In genomic region chr1:72295746-72296145, GRCm38 (mm10) we compare ENCODE assay signal across 27 mouse cellular contexts. TPM values are rescaled to one million over a fixed set of nuclear protein-coding genes. Genes with fewer than 3 reads are reported as not detected.
A peak's percentile ranks its signal among the peaks of the same experiment; 100 is the strongest.
DNase-seq lines count a peak whose midpoint lies in the region; ATAC-seq and TF ChIP-seq lines count a peak whose summit lies in the region.
"Had no signal": no experiment of that assay in that cellular context is flagged by ENCODE, and none has a peak within 500 bp of the region (broad histone marks: within the 10 kb centered on the region; RNA-seq: fewer than 3 reads in every experiment).

No protein-coding gene starts in this region.

- no peak overlapping the region for H3K4me2 ChIP-seq in kidney, embryonic 16.5 days (replicated peaks; ENCODE audit: low read depth, low read length)
- H3K4me2 ChIP-seq: forebrain, embryonic 13.5 days; heart, embryonic 12.5 days; heart, embryonic 15.5 days; hindbrain, embryonic 13.5 days; intestine, embryonic 15.5 days had no signal

- peak; percentile 40 for DNase-seq in gastrocnemius, adult 18-20 months (ENCODE audit: low spot score)
- DNase-seq in gastrocnemius, postnatal 10 days: no peak
- no peak for DNase-seq in kidney, adult 2 months
- DNase-seq in NIH3T3 (ENCODE audit: low read depth): peak; percentile 46
- peak; percentile 66 for DNase-seq in skeletal muscle tissue, adult 2 months (ENCODE audit: low read depth, low spot score)
- no peak for DNase-seq in urinary bladder, postnatal 14 days (ENCODE audit: low spot score)
- DNase-seq: adrenal gland, adult 2 months; adrenal gland, postnatal 14 days; B cell, adult 2 months; cerebellum, adult 11-12 months; cerebellum, adult 8-10 months; cerebellum, postnatal 10 days; heart, adult 18-20 months; heart, postnatal 10 days; heart, postnatal 36 days had no signal

- TF ChIP-seq POLR2A in kidney, adult 2 months (IDR thresholded peaks at IDR 0.05; ENCODE audit: low read depth, low read length): no peak

- H3K36me3 ChIP-seq in kidney, adult 2 months (ENCODE audit: control insufficient read depth, insufficient read depth, low read length): no peaks in the 10 kb centered on the region
- no peaks in the 10 kb centered on the region for H3K36me3 ChIP-seq in kidney, embryonic 16.5 days (ENCODE audit: insufficient read depth, low read length)
- H3K36me3 ChIP-seq: forebrain, embryonic 10.5 days; G1E; heart, embryonic 12.5 days; heart, embryonic 15.5 days; intestine, embryonic 15.5 days had no signal

- no peak overlapping the region for H3K4me3 ChIP-seq in kidney, adult 2 months (ENCODE audit: insufficient read depth, low read depth, low read length)
- H3K4me3 ChIP-seq in kidney, embryonic 16.5 days (ENCODE audit: low read length): no peak overlapping the region
- H3K4me3 ChIP-seq: forebrain, embryonic 10.5 days; forebrain, embryonic 13.5 days; heart, embryonic 12.5 days; heart, embryonic 15.5 days; hindbrain, embryonic 10.5 days; hindbrain, embryonic 13.5 days; intestine, embryonic 15.5 days had no signal

- H3K9me3 ChIP-seq in kidney, embryonic 16.5 days (ENCODE audit: low read length): no peaks in the 10 kb centered on the region
- H3K9me3 ChIP-seq: forebrain, embryonic 13.5 days; G1E; heart, embryonic 12.5 days; heart, embryonic 15.5 days; hindbrain, embryonic 10.5 days; hindbrain, embryonic 13.5 days; intestine, embryonic 15.5 days had no signal

- no peak for ATAC-seq in kidney, embryonic 16.5 days (ENCODE audit: low FRiP score, low TSS enrichment)
- ATAC-seq: forebrain, embryonic 13.5 days; forebrain, embryonic 16.5 days; hindbrain, embryonic 16.5 days; intestine, embryonic 15.5 days had no signal

- H3K9ac ChIP-seq in kidney, embryonic 16.5 days (replicated peaks; ENCODE audit: low read length): no peak overlapping the region
- H3K9ac ChIP-seq: forebrain, embryonic 13.5 days; heart, embryonic 12.5 days; heart, embryonic 15.5 days; hindbrain, embryonic 13.5 days; intestine, embryonic 15.5 days had no signal

- 62% methylated on average over 8 of the region's 8 CpGs for WGBS in kidney, adult 2 months
- WGBS in kidney, embryonic 16.5 days: 74% methylated on average over 8 of the region's 8 CpGs

- no peak for TF ChIP-seq CTCF in kidney, adult 2 months (conservative IDR thresholded peaks at IDR 0.05; ENCODE audit: insufficient read depth, insufficient read length, low read depth, low read length)

- no peaks in the 10 kb centered on the region for H3K27me3 ChIP-seq in kidney, adult 2 months (replicated peaks; ENCODE audit: control insufficient read depth, insufficient read depth, low read length)
- no peaks in the 10 kb centered on the region for H3K27me3 ChIP-seq in kidney, embryonic 16.5 days (ENCODE audit: insufficient read depth, low read length)
- H3K27me3 ChIP-seq: CH12.LX; forebrain, embryonic 13.5 days; heart, embryonic 12.5 days; heart, embryonic 15.5 days; hindbrain, embryonic 13.5 days; intestine, embryonic 15.5 days had no signal

- peak overlapping the region; percentile 65; the same call in 1 of the 2 replicates for H3K27ac ChIP-seq in kidney, adult 2 months (ENCODE audit: insufficient read depth, low read depth, low read length)
- no peak overlapping the region for H3K27ac ChIP-seq in kidney, embryonic 16.5 days (ENCODE audit: low read length)
- H3K27ac ChIP-seq: forebrain, embryonic 10.5 days; forebrain, embryonic 13.5 days; heart, embryonic 15.5 days; hindbrain, embryonic 10.5 days; hindbrain, embryonic 13.5 days; intestine, embryonic 15.5 days had no signal

- H3K4me1 ChIP-seq in kidney, adult 2 months (ENCODE audit: control insufficient read depth, insufficient read depth, low read length): peaks cover 22% of the 10 kb centered on the region; the same call in 1 of the 2 replicates
- H3K4me1 ChIP-seq in kidney, embryonic 16.5 days (ENCODE audit: insufficient read depth, low read length): no peaks in the 10 kb centered on the region
- H3K4me1 ChIP-seq: forebrain, embryonic 10.5 days; forebrain, embryonic 13.5 days; heart, embryonic 12.5 days; heart, embryonic 15.5 days; hindbrain, embryonic 10.5 days; hindbrain, embryonic 13.5 days; intestine, embryonic 15.5 days had no signal

RNA-seq across cellular contexts. Expression of gene Xrcc5, which starts 11.5 kb away (rescaled TPM):
- 10 to 100 TPM; 22.2 to 24.5 TPM for total RNA-seq in gastrocnemius, adult 18-20 months (2021)
- 10 to 100 TPM; 23.9 to 24.9 TPM for total RNA-seq in gastrocnemius, postnatal 10 days (2021)
- polyA plus RNA-seq in kidney, adult 2 months (2012; rRNA removed): 9.7 and 11.4 TPM in 2 replicates
- polyA plus RNA-seq in kidney, embryonic 16.5 days (2015; fragmentation: Nextera tagmentation; extraction: Ambion mirVana): 55.1 and 58.5 TPM in 2 replicates

RNA-seq across cellular contexts. Expression of gene Tmem169, which starts 11.6 kb away (rescaled TPM):
- under 1 TPM in 1 of 2 experiments, not detected in 1; 0.11 TPM for total RNA-seq in gastrocnemius, adult 18-20 months (2021)
- total RNA-seq in gastrocnemius, postnatal 10 days (2021): under 1 TPM; 0.26 to 0.32 TPM
- 4.2 and 5.9 TPM in 2 replicates for polyA plus RNA-seq in kidney, adult 2 months (2012; rRNA removed)
- polyA plus RNA-seq in kidney, embryonic 16.5 days (2015; fragmentation: Nextera tagmentation; extraction: Ambion mirVana): 5.8 and 5.9 TPM in 2 replicates
- total RNA-seq: heart, adult 18-20 months; heart, postnatal 36 days had no signal
- polyA plus RNA-seq: G1E had no signal

RNA-seq across cellular contexts. Expression of gene Pecr, which starts 11.6 kb away (rescaled TPM):
- 10 to 100 TPM; 16.2 to 19.0 TPM for total RNA-seq in gastrocnemius, adult 18-20 months (2021)
- total RNA-seq in gastrocnemius, postnatal 10 days (2021): 10 to 100 TPM; 18.8 to 20.1 TPM
- polyA plus RNA-seq in kidney, adult 2 months (2012; rRNA removed): 215 and 254 TPM in 2 replicates
- 62.5 and 70.7 TPM in 2 replicates for polyA plus RNA-seq in kidney, embryonic 16.5 days (2015; fragmentation: Nextera tagmentation; extraction: Ambion mirVana)

Comparison
In these comparisons a context has a peak if more than half of its experiments do, and no peak if none do; other contexts are left out.
1. DNase-seq: peak in gastrocnemius, adult 18-20 months (single experiment), NIH3T3 (single experiment) and skeletal muscle tissue, adult 2 months (single experiment); none in gastrocnemius, postnatal 10 days (single experiment), kidney, adult 2 months (single experiment) and urinary bladder, postnatal 14 days (single experiment).